Mouse (Mus musculus) thymus, postnatal 25 days (tissue): Measurements from ENCODE around the gene Adcy7.

Experiments
- DNase-seq: peaks from one replicate; pipeline ENCODE4 v3.0.0; 2022

Gene Adcy7

GRCm38 (mm10) chr8:88272231-88273050, at the start of gene Adcy7:
Gene Adcy7, plus strand, starts transcription at chr8:88272403.
- peak; percentile 80 for DNase-seq

GRCm38 (mm10) chr8:88225358-88225757, 46.8 kb upstream of the Adcy7 start:
- DNase-seq, result no peak

GRCm38 (mm10) chr8:88227851-88228250, 44.4 kb upstream of the Adcy7 start:
- DNase-seq, result no peak

GRCm38 (mm10) chr8:88228286-88228685, 43.9 kb upstream of the Adcy7 start:
- DNase-seq, result no peak

- no peak for DNase-seq
These were observed 43.4 kb upstream of the Adcy7 start for GRCm38 (mm10) chr8:88228800-88229199.

GRCm38 (mm10) chr8:88236666-88237065, 35.5 kb upstream of the Adcy7 start:
- no peak for DNase-seq

GRCm38 (mm10) chr8:88237606-88238005, 34.6 kb upstream of the Adcy7 start:
- DNase-seq, result no peak

GRCm38 (mm10) chr8:88239277-88239676, 32.9 kb upstream of the Adcy7 start:
- DNase-seq, result no peak

GRCm38 (mm10) chr8:88241871-88242270, 30.3 kb upstream of the Adcy7 start:
- DNase-seq, result no peak

- DNase-seq, result peak; percentile 73
These were observed 27.9 kb upstream of the Adcy7 start for GRCm38 (mm10) chr8:88244298-88244697.

GRCm38 (mm10) chr8:88252791-88253190, 19.4 kb upstream of the Adcy7 start:
- peak; percentile 60 for DNase-seq

- no peak for DNase-seq
These were observed 17.2 kb upstream of the Adcy7 start for GRCm38 (mm10) chr8:88254957-88255356.

GRCm38 (mm10) chr8:88258024-88258423, 14.2 kb upstream of the Adcy7 start:
- DNase-seq, result no peak

- no peak for DNase-seq
These were observed 13.7 kb upstream of the Adcy7 start for GRCm38 (mm10) chr8:88258544-88258943.

- no peak for DNase-seq
These were observed 11.7 kb upstream of the Adcy7 start for GRCm38 (mm10) chr8:88260466-88260980.

- DNase-seq, result no peak
These were observed 9.2 kb upstream of the Adcy7 start for GRCm38 (mm10) chr8:88262831-88263635.

GRCm38 (mm10) chr8:88265511-88265910, 6.7 kb upstream of the Adcy7 start:
- no peak for DNase-seq

- peak; percentile 83 for DNase-seq
These were observed 5.9 kb upstream of the Adcy7 start for GRCm38 (mm10) chr8:88266170-88266800.

- peak; percentile 19 for DNase-seq
These were observed 5.3 kb upstream of the Adcy7 start for GRCm38 (mm10) chr8:88266801-88267403.

- DNase-seq, result peak; percentile 50
These were observed 2.9 kb upstream of the Adcy7 start for GRCm38 (mm10) chr8:88269107-88269875.

GRCm38 (mm10) chr8:88270086-88270485, 2.1 kb upstream of the Adcy7 start:
- DNase-seq, result no peak

GRCm38 (mm10) chr8:88273051-88273430, 838 bp downstream of the Adcy7 start:
- DNase-seq, result no peak
